Mouse (Mus musculus) forelimb bud, embryonic 11.5 days (tissue): ENCODE measurements around the gene Klhl23.
"Not testable (repeated sequence)": the region's sequence is repeated elsewhere in the genome, so short reads cannot be mapped to it uniquely, and the experiment has no call there.

Experiments used
- DNase-seq: peaks from one replicate; pipeline ENCODE4 v3.0.0-alpha.2; 2012; ENCODE audit warnings: low read depth, low spot score

The Klhl23 gene

GRCm38 (mm10) chr2:69821711-69822110, at the start of gene Klhl23:
Klhl23 (plus strand) TSS chr2:69821944.
- DNase-seq, result peak; percentile 14

- no peak for DNase-seq
Measured at GRCm38 (mm10) chr2:69773331-69773730, 48.4 kb upstream of the Klhl23 start.

- no peak for DNase-seq
Measured at GRCm38 (mm10) chr2:69777985-69778835, 43.5 kb upstream of the Klhl23 start.

GRCm38 (mm10) chr2:69778836-69779177, 42.9 kb upstream of the Klhl23 start:
- peak; percentile 11 for DNase-seq

GRCm38 (mm10) chr2:69788974-69789373, 32.8 kb upstream of the Klhl23 start:
- no peak for DNase-seq

- peak; percentile 99 for DNase-seq
Measured at GRCm38 (mm10) chr2:69789429-69790069, 32.2 kb upstream of the Klhl23 start, which contains the start of the genes Ccdc173 and Phospho2. Ccdc173 (minus strand) TSS chr2:69789575. Phospho2 (plus strand) TSS chr2:69789623.

GRCm38 (mm10) chr2:69790285-69790684, 31.5 kb upstream of the Klhl23 start:
- DNase-seq, result peak; percentile 90

GRCm38 (mm10) chr2:69790722-69791121, 31.0 kb upstream of the Klhl23 start:
- DNase-seq, result no peak

GRCm38 (mm10) chr2:69802911-69803312, 18.8 kb upstream of the Klhl23 start:
- no peak for DNase-seq

- no peak for DNase-seq
Measured at GRCm38 (mm10) chr2:69803756-69804155, 18.0 kb upstream of the Klhl23 start.

GRCm38 (mm10) chr2:69804663-69805062, 17.1 kb upstream of the Klhl23 start:
- not testable (repeated sequence) for DNase-seq

GRCm38 (mm10) chr2:69810169-69810568, 11.6 kb upstream of the Klhl23 start:
- DNase-seq, result no peak

GRCm38 (mm10) chr2:69811349-69811748, 10.4 kb upstream of the Klhl23 start:
- not testable (repeated sequence) for DNase-seq

GRCm38 (mm10) chr2:69816575-69816974, 5.2 kb upstream of the Klhl23 start:
- DNase-seq, result no peak

- DNase-seq, result no peak
Measured at GRCm38 (mm10) chr2:69818350-69819085, 3.2 kb upstream of the Klhl23 start.

GRCm38 (mm10) chr2:69820201-69820600, 1.5 kb upstream of the Klhl23 start:
- no peak for DNase-seq

GRCm38 (mm10) chr2:69822361-69823128, 801 bp downstream of the Klhl23 start:
- DNase-seq, result peak; percentile 63

- DNase-seq, result peak; percentile 44
Measured at GRCm38 (mm10) chr2:69823129-69823677, 1.5 kb downstream of the Klhl23 start.

- DNase-seq, result no peak
Measured at GRCm38 (mm10) chr2:69825898-69826297, 4.2 kb downstream of the Klhl23 start.

GRCm38 (mm10) chr2:69826380-69826779, 4.6 kb downstream of the Klhl23 start:
- no peak for DNase-seq

- DNase-seq, result no peak
Measured at GRCm38 (mm10) chr2:69828031-69828430, 6.3 kb downstream of the Klhl23 start.
